Mouse (Mus musculus) left cerebral cortex, postnatal 4 days (tissue): ENCODE results near the gene Ptprd. TPM values are rescaled to one million over a fixed set of nuclear protein-coding genes. Genes with fewer than 3 reads are reported as not detected.
"Not testable (repeated sequence)": the region's sequence is repeated elsewhere in the genome, so short reads cannot be mapped to it uniquely, and the experiment has no call there.

Experiments used
- DNase-seq: peaks from one replicate; pipeline ENCODE4 v3.0.0-alpha.2; 2022
- intact Hi-C: fragments of 180-260 bp; cut with DNase I; formaldehyde crosslinking; loops from one replicate; pipeline ENCODE4 v1.15.1; 2025
- total RNA-seq, 2 experiments: library from RNA; stranded (reverse); gene quantifications; 2 replicates each; pipeline ENCODE4 v1.2.3; 2021

Gene Ptprd
- total RNA-seq, 2 experiments from 2014 or later: 386 to 447 TPM

GRCm38 (mm10) chr4:76137901-76138300 lies 2073.9 kb downstream of the Ptprd start:
- peak; percentile 17 for DNase-seq
- intact Hi-C loops: no loop called here

DNA sequence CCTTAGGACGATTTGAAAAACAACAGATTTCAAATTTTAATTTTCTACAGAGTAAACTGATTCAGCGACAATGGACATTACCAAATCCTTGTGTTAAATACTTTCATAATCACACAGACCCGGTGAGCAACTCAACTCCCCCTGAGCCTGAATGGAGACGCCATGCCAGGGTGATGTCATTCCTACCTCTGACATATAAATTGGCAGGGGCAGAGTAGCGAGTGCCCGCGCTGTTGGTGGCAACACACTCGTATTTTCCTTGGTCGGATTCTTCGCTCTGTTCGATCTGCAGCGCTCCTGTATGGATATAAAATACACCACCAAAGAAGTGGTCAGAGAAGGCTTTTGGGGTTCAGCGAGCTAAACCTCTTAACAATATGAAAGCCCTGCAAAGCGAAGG lies 2075.1 kb downstream of the Ptprd start:
- peak; percentile 6 for DNase-seq
- intact Hi-C loops: no loop called here

- no peak for DNase-seq
- intact Hi-C loops: no loop called here
Observed at GRCm38 (mm10) chr4:76091845-76092244, 2119.9 kb downstream of the Ptprd start.

GRCm38 (mm10) chr4:76089866-76090265 lies 2121.9 kb downstream of the Ptprd start:
- no peak for DNase-seq
- intact Hi-C loops: no loop called here

DNA sequence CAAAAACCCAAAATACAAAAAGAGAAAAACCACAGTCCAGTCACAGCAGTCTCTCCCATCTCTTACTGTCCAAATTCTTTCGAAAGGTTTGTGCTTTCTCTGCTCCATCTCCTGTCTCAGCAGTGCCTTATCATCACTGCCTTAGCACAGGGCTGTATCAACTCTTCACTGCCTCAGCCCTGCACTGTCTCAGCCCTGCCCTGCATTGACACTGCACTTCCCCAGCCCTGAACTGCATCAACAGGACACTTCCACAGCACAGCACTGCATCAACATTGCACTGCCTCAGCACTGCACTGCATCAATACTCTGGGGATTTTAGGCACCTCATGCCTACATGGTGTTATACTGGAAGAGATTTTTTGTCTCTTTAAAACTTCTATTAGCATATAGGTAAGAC lies 2135.7 kb downstream of the Ptprd start:
- DNase-seq: no peak
- intact Hi-C loops: no loop called here

DNA sequence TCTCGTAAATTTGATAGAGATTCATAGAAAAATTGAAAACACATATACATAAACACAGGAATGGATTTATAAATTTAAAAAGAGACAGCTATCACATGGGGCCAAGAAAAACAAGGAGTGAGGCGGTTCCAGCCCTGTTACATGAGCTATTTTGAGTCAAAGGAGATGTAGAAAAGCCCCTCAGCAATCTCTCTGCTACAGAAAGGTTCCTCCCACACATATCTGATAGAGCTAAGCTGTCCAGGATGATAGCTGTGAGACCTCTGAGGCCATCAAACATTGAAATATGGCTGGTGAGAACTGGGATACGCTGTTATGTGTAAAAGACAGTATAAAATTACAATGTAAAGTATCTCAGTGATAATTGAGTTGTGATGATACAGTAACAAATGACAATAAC lies 2138.5 kb downstream of the Ptprd start:
- DNase-seq: no peak
- intact Hi-C loops: no loop called here

DNA sequence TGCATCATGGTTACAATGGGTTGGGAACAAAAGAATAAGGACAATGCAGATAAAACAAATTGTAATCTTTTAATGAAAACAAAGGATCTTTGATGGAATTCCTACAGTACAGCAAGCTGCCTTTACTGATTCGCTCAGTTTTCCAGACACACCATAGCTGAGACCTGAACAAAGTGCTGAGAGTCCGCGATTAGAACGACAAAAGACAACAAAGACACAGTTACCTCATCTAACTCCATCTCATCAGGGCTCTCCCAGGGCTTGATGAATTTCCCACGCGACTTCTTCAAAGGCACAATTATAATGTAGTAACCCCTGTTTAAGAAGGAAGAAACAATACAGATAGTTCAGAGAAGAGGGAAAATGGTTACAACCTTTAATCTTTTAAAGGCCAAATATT lies 2140.0 kb downstream of the Ptprd start:
- intact Hi-C loops: no loop called here
- no peak for DNase-seq

DNA sequence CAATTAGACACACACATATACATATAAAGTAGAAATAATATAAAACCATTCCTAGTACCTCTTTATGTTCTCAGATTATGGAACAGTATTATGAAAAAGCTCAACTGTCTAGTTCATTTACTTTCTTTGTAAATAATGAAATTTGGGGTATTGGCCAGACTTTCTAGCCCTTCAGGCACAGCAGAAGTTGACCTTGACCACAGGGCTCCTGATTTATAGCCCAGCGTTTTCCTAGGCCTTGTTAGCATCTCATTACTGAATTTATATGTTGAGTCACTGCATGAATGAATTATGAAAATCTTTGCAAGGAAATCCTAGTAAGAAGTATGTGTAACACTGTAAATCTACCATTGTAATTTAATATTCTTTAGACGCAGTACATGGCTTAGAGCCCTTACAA lies 2154.9 kb downstream of the Ptprd start:
- DNase-seq: no peak
- intact Hi-C loops: no loop called here

- intact Hi-C loops: no loop called here
Observed at GRCm38 (mm10) chr4:76045650-76046049, 2166.1 kb downstream of the Ptprd start.

GRCm38 (mm10) chr4:76044802-76045201 lies 2167.0 kb downstream of the Ptprd start:
- intact Hi-C loops: no loop called here
- no peak for DNase-seq

More at GRCm38 (mm10) chr4:76045650-76046049, 2166.1 kb downstream of the Ptprd start:
- DNase-seq: no peak

GRCm38 (mm10) chr4:76037178-76037577 lies 2174.6 kb downstream of the Ptprd start:
- intact Hi-C loops, DNase-seq: not testable (repeated sequence)

DNA sequence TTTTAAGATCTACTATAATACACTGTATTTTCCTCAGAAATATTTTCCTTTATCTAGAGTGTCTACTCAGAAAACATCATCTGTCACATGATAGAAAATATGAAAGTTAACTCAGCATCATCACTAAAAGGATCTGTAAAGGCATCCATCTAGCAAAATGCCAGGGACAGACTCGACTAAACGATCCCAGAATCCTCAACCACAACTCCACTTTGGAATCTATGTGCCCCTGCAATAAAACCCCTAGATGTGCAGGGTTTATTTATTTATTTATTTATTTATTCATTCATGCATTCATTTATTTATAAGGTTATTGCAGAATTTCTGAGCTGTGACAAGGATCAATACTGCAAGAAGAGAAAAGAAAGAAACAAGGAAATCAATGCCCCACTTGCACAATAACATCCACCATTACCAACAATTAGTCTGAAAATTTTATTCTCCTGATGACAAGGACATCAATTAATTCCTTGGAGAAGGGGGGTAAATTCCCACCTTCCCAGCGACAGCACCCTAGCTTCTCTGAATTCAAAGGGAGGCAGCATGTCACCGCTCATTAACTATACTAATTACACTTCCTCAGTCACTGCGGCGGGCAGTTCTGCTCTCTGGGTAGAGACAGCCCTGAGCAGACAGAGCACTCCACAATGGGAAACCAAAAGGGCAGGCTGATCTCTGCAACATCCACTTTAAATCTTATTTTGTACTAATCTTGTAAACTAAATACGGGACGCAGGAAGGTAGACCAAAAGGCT lies 2186.0 kb downstream of the Ptprd start:
- intact Hi-C loops: no loop called here
- no peak for DNase-seq

- DNase-seq: no peak
- intact Hi-C loops: no loop called here
Observed at GRCm38 (mm10) chr4:76024502-76024821, 2187.3 kb downstream of the Ptprd start.

DNA sequence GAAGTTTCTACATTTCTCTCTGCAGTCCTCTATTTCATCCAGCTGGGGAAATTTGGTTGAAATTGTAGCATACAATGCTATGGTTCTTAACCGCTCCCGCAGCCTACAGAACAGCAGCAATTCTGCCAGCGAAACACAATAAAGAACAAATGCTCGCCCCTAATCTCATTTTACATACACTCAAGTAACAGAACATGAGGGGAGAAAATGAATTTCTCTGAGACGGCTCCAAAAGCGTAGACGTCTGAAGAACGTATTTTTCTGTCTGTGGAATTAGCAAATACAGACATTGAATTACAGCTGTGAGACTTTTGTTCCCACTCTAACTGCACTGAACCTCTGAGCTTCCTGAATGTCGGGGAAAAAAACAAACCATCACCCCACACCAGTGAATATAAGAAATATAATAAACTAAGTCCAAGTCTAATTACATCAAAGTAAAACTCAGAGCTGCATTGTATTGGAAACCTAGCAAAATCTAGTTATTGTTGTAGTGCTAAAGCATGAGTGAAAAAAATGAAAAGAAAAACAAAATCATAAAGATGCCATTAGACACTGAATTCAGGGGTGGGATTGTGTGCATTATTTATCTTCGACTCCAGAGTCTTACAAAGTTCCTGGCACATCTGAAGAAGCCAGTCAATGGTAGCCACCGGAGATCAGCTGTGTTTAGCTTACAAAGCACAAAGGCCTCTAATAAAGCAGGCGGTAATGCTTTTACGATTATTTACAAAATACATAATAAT lies 2187.8 kb downstream of the Ptprd start:
- intact Hi-C loops: no loop called here
- no peak for DNase-seq

DNA sequence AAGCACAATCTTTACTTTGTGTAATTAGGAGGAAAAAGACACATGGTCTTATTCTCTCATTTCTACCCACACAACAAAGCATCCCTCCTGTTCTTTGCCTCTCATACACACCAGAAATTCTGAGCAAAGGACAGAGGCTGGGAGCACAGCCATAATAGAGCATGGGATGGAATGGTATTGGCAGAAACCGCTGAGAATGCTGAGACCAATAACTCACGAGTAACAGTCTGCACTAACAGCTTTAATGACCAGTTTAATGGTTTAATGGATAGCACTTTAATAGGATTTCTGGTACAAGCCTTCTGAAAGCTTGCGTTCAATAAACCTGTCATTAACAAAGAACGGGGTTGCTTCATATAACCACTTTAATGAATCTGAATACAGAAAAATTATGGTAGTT lies 2190.1 kb downstream of the Ptprd start:
- no peak for DNase-seq
- intact Hi-C loops: no loop called here

- no peak for DNase-seq
- intact Hi-C loops: no loop called here
Observed at GRCm38 (mm10) chr4:76015026-76015425, 2196.7 kb downstream of the Ptprd start.

- intact Hi-C loops: no loop called here
Observed at GRCm38 (mm10) chr4:76014151-76014840, 2197.5 kb downstream of the Ptprd start.

GRCm38 (mm10) chr4:76008580-76008979 lies 2203.2 kb downstream of the Ptprd start:
- DNase-seq: no peak
- intact Hi-C loops: no loop called here

More at GRCm38 (mm10) chr4:76014151-76014840, 2197.5 kb downstream of the Ptprd start:
- no peak for DNase-seq

DNA sequence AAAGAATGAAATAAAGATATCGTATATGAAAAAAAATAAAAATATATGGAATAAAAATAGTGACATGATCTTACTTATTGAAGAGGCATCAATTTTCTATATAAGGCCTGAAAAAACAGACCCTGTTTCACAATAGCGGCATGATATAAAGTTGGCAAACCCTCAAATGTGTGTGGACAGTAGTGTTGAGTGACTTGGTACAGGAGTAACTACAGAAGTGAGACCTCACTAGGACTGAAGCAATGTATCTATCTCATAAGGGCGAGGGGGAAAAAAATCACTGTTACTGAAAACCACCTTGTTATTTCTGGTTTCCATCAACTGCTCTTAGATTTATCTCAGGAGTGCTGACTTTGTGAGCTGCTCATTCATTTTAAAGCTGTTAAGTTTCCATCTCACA lies 2204.5 kb downstream of the Ptprd start:
- no peak for DNase-seq
- intact Hi-C loops: no loop called here

DNA sequence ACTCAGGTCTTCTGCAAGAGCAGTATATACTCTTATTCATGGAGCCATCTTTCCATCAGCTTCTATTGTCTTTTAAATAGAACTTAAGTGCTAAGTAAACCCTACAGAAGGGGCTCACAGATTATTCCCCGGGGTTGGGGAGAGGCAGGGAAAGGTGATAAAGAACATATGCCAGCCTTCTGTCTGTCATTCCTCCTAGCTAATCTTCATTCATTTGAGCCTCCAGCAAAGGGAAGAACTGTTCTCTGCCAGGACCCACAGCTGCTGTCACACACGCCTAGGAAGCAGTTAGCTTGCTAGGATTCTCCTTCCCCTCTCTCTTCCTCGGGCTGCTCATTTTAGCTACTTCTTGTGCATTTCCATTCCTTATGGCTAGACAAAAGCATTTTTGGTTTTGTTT lies 2205.0 kb downstream of the Ptprd start:
- intact Hi-C loops: no loop called here
- no peak for DNase-seq

GRCm38 (mm10) chr4:76004161-76004560 lies 2207.6 kb downstream of the Ptprd start:
- intact Hi-C loops: no loop called here
- DNase-seq: no peak

- DNase-seq: no peak
- intact Hi-C loops: no loop called here
Observed at GRCm38 (mm10) chr4:76000258-76000657, 2211.5 kb downstream of the Ptprd start.
